Mouse (Mus musculus): ENCODE results near the gene Zpbp2.
"Not testable (repeated sequence)": the region's sequence is repeated elsewhere in the genome, so short reads cannot be mapped to it uniquely, and the experiment has no call there.

Zpbp2 gene

DNA sequence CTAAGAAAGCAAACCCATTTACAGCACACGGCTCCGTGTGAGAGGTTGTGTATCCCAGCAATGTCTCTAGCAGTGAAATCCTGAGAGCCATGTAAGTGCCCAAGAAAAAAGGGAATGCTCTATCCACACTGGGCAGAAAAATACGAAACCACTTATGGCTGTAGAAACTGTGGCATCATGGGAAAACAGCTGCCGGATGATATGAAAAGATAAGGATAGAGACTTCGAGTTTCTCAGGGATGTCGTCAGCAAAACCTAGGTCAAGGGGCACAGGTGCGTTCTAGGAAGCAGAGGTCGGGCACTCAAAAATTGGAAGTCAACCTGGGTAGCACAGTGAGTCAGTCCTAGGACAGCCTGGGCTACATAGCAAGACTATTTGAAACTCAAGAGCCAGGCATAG is 38.4 kb downstream of the Zpbp2 start:
- DNase-seq (ENCODE audit: low read depth, low spot score): no peak

DNA sequence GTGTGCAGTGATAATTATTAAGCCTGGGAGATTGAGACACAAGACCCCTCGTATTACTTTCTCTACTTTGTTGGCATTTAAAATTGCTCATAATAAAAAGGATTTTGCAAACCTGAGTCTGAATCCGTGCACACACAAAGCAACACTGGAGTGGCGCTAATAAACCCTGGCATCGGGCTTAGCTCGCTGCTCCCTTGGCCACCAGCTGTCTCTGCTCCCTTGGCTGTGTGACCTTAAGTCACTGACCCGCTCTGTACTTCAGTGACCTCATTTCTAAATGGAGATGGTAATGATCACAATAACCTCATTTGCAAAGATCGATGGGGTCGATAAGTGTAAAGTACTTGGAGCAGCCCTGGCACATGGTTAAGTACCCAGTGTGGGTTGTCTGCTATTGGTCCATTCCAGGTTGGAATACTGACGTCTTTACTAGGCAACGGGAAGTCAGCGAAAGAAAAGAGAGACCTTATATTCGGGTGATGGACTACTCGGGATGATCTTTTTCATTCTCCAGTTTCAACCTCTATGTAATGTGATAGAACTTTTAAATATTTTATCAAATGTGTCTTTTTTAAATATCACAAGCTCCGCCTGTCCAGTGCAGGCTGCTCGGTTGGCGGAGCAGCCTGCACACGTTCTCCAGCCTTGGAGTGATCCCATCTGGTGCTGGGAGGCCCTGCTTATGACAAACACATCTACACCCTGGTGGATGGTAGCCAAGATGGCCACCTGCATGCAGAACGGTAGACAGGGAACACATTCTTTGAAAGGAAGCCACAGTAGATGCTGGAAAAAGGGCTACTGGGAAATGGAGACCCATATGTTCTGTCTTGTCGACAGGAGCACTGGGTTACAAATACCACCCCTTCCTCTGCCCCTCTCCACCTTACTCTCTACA is 39.9 kb downstream of the Zpbp2 start:
- DNase-seq (ENCODE audit: low read depth, low spot score): no peak

DNA sequence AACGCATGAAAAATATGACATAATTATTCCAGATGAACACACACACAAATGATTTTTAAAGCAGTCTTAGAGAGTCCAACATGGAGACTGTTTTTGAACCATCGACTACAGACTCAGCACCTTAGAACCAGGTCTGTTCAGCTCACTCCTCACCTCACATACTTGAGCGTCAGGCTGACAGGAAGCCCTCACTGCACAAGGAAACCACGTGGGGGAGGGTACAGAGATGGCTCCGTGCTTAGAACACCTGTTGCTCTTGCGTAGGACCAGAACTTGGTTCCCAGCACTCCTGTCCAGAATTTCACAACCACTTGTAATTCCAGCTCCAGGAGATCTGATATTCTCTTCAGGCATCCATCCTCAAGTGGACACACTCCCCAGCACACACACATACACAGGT is 44.1 kb downstream of the Zpbp2 start:
- no peak for DNase-seq (ENCODE audit: low read depth, low spot score)

DNA sequence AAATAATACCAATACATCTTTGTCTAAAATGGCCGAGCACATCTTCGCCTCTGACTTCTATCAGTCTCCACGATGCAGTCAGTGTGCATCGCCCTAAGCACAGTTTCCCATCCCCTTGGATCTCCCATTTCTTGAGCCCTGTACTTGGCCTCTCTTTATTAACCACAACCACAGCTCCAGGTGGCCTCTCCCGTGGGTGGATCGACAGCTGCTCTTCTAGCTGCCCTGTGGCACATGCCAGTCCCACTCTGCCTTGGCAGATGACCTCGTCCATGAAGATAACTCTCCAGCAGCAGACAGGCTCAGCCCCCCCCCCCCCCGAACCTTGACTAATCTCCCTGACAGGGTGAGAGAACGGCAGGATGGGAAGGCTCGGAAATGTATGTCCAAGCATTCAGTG is 44.6 kb downstream of the Zpbp2 start:
- DNase-seq (ENCODE audit: low read depth, low spot score): no peak

DNA sequence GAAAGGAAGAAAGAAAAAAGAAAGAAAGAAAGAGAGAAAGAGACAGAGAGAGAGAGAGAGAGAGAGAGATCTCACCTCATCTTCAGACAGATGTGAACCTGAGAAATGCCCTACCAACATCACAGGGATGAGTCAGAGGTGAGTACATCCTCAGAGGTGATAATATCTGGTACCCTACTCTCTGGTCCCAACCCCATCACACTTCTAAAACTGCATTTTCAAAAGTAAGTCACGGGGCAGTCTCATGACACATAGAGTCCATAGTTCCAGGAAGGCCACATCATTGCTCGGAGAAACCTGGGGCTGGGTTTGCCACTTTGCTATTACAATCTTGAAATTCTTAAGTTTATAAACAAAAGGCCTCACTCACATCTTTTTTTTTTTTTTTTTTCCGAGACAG is 45.1 kb downstream of the Zpbp2 start:
- DNase-seq (ENCODE audit: low read depth, low spot score): no peak

DNA sequence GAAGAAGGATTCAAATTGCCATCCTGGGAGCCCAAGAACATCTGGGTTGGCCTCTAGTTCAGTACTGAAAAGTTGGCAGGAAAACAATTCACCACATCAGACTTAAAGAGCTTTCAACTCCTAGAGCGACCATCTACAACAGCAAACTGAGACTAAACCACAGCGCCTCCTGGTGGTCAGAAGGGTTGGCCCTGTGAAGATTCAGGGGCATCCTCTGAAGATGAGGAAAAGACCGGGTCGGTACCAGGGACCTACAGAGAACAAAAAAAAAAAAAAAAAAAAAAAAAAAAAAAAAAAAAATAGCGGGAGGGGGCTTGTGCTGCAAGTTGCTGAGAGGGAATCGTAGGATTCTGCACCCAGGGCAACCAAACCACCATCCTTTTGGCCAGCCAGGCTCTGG is 46.5 kb downstream of the Zpbp2 start:
- DNase-seq (ENCODE audit: low read depth, low spot score): peak; percentile 78

DNA sequence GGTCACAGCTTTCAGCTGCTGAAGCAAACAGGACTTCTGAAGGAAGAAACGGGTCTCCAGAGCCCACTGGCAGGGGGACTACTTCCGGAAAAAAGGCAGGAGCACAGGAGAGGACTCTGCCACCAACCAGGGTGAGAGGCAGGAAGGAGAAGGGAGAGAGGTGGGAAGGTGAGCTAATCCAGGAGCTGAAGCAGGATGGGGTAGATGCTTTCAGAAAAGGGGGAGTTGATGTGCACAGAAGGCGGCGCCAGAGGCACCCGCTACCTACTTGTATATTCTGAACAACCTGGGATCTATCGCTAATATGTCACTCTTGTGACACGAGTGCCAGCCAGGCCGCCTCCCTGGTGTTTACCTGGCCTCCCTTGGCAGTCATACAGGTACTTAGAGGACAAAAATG is 47.1 kb downstream of the Zpbp2 start, which contains the start of gene Lrrc3c:
Lrrc3c (plus strand) TSS at position 301 of the 400 bp plus-strand sequence.
- DNase-seq (ENCODE audit: low read depth, low spot score): no peak

DNA sequence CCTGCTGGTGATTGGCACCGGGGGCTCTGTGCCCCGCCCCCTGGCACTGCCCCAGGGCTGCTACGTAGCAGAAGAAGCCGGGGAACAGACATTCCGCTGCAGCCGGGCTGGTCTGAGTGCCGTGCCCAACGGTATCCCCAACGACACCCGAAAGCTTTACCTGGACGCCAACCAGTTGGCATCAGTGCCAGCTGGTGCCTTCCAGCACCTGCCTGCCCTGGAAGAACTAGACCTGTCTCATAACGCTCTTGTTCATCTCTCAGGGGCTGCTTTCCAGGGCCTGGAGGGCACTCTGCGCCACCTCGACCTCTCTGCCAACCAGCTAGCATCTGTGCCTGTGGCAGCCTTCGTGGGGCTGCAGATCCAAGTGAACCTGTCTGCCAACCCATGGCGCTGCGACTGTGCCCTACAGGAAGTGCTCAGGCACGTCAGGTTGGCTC is 48.0 kb downstream of the Zpbp2 start:
- DNase-seq (ENCODE audit: low read depth, low spot score): no peak

DNA sequence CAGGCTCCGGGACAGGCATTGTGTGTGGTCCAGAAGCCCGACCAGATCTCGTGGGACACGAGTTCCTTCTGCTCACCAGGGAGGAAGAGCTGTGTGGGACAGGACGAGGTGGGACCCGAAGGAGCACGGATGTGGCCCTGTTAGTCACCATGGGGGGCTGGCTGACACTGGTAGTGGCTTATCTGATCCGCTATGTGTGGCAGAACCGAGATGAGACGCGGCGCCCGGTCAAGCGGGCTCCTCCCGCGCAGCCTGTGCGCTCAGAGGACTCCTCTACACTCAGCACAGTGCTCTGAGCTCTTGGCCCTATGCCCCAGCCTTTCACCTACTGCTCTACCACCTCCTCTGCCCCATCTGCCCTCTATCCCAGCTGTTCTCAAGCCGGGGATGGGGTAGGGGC is 48.4 kb downstream of the Zpbp2 start:
- no peak for DNase-seq (ENCODE audit: low read depth, low spot score)

DNA sequence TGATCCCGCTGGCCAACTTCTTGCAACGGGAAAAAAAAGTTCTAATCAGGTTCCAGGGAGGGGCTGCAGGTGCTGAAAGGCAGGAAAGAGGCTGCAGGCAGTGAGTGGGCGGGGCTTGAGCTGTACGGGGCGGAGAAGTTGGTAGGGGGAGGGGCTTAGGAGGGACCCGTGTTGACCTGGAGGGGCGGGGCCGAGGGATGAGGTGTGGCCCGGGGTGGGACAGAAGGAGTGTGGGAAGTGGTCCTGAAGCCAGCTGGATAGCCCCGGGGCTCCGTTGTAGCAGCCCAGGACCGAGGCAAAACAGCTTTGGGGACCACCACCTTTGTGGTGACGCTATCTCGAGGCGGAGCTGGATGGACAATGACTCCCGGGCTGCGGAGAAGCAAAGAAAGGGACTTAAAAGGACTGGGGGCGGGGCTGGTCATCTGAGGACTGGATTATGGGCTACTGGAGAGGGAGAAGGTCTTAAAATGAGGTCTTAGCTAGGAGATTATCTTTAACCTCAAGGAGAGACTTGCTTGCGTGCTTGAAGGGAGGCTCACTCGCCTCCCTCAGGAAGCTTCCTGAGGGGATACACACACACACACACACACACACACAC is 51.3 kb downstream of the Zpbp2 start:
- peak; percentile 79 for DNase-seq (ENCODE audit: low read depth, low spot score)

DNA sequence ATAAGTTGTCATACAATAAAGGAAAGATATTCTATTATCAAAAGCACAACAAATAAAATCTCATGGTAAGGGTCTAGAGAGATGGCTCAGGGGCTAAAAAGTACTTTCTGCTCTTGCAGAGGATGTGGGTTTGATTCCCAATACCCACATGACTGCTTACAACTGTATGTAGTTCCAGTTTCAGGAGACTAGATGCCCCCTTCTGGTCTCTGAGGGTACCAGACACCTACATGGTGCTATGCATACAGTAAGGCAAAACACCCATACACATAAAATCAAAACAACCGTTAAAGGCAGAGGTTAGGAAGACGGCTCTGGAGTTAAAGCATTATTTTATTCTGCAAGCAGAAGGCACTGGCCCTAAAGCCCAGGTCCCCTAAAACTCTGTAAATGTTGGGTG is 53.1 kb downstream of the Zpbp2 start:
- DNase-seq (ENCODE audit: low read depth, low spot score): no peak

DNA sequence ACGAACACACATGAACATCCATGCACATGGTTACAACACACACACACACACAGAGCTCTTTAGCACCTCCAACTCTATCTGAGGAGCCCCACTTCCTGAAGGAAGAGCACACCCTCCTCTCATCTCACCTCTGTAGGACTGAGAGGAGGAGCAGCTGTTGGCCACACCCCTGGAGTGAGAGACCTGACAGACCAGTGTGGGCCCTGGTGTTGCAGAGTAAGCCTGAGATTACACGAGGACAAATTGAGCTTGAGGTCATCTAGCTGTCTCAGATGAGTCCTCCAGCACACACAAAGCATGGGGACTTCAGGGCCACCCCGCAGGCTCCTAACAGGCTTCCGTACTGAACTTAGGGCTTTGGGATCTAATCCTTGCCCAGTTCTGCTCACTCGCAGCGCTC is 54.0 kb downstream of the Zpbp2 start:
- DNase-seq (ENCODE audit: low read depth, low spot score): not testable (repeated sequence)

DNA sequence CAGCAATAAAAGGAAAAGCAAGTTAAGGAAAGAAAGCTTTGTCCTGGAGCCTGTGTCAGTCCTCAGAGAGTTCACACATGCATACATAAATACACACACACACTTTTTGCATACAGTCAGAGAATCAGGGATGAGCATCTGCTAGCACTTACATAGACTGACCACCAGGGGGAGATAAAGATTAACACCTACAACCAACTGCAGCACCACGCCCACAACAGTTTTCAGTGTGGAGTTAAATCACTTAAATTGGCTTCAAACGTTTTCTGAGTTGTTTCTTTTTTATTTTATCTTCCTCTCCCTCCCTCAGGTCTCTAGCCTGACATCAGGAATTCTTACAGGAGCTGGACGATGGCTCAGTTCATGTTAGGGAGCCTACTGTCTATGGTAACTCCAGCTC is 55.9 kb downstream of the Zpbp2 start:
- no peak for DNase-seq (ENCODE audit: low read depth, low spot score)

Measured in WW6 (cell line).